Mouse (Mus musculus) kidney, postnatal 4 days (tissue): ENCODE results near the gene Atp2c1.
A peak's percentile ranks its signal among the peaks of the same experiment; 100 is the strongest.

ENCODE experiments used
- DNase-seq, 2 experiments: peaks; one replicate each; pipeline ENCODE4 v3.0.0; 2021; ENCODE audit warnings: mixed read lengths in 2 of 2

The Atp2c1 gene

GRCm38 (mm10) chr9:105527219-105527618 lies at the start of gene Atp2c1:
TSS of gene Atp2c1 (minus strand) at chr9:105527319.
- DNase-seq = no peak

- DNase-seq = no peak
Observed at GRCm38 (mm10) chr9:105557452-105557851, 30.3 kb upstream of the Atp2c1 start.

GRCm38 (mm10) chr9:105556141-105556735 lies 29.1 kb upstream of the Atp2c1 start:
- DNase-seq = no peak

GRCm38 (mm10) chr9:105554439-105554807 lies 27.3 kb upstream of the Atp2c1 start:
- no peak for DNase-seq

- DNase-seq = peak; percentile 32 to 49
Observed at GRCm38 (mm10) chr9:105553629-105554438, 26.7 kb upstream of the Atp2c1 start.

- no peak for DNase-seq
Observed at GRCm38 (mm10) chr9:105551407-105551806, 24.3 kb upstream of the Atp2c1 start.

- DNase-seq = peak in 1 of 2 experiments; percentile 27
Observed at GRCm38 (mm10) chr9:105549096-105549495, 22.0 kb upstream of the Atp2c1 start.

GRCm38 (mm10) chr9:105544013-105544750 lies 17.1 kb upstream of the Atp2c1 start:
- DNase-seq = no peak

GRCm38 (mm10) chr9:105537473-105537872 lies 10.4 kb upstream of the Atp2c1 start:
- DNase-seq = no peak

- no peak for DNase-seq
Observed at GRCm38 (mm10) chr9:105536877-105537276, 9.8 kb upstream of the Atp2c1 start.

GRCm38 (mm10) chr9:105525355-105525754 lies 1.8 kb downstream of the Atp2c1 start:
- DNase-seq = no peak

- peak in 1 of 2 experiments; percentile 10 for DNase-seq
Observed at GRCm38 (mm10) chr9:105523038-105523437, 4.1 kb downstream of the Atp2c1 start.

- no peak for DNase-seq
Observed at GRCm38 (mm10) chr9:105522063-105522462, 5.1 kb downstream of the Atp2c1 start.

- DNase-seq = peak in 1 of 2 experiments; percentile 29
Observed at GRCm38 (mm10) chr9:105520776-105521552, 6.2 kb downstream of the Atp2c1 start.

- no peak for DNase-seq
Observed at GRCm38 (mm10) chr9:105519278-105519883, 7.7 kb downstream of the Atp2c1 start.

GRCm38 (mm10) chr9:105503690-105504089 lies 23.4 kb downstream of the Atp2c1 start:
- no peak for DNase-seq

- no peak for DNase-seq
Observed at GRCm38 (mm10) chr9:105502389-105502788, 24.7 kb downstream of the Atp2c1 start.

- DNase-seq = peak; percentile 39 to 64
Observed at GRCm38 (mm10) chr9:105495316-105496174, 31.6 kb downstream of the Atp2c1 start.

- DNase-seq = peak; percentile 97 to 99
Observed at GRCm38 (mm10) chr9:105494553-105495315, 32.4 kb downstream of the Atp2c1 start.

- no peak for DNase-seq
Observed at GRCm38 (mm10) chr9:105492744-105493143, 34.4 kb downstream of the Atp2c1 start.
